Mouse (Mus musculus) heart, adult 11 months (tissue): ENCODE data around the gene Arntl.
"Not testable (repeated sequence)": the region's sequence is repeated elsewhere in the genome, so short reads cannot be mapped to it uniquely, and the experiment has no call there.

Experiments
- DNase-seq: peaks from one replicate; pipeline ENCODE4 v3.0.0; 2022

Arntl gene

DNA sequence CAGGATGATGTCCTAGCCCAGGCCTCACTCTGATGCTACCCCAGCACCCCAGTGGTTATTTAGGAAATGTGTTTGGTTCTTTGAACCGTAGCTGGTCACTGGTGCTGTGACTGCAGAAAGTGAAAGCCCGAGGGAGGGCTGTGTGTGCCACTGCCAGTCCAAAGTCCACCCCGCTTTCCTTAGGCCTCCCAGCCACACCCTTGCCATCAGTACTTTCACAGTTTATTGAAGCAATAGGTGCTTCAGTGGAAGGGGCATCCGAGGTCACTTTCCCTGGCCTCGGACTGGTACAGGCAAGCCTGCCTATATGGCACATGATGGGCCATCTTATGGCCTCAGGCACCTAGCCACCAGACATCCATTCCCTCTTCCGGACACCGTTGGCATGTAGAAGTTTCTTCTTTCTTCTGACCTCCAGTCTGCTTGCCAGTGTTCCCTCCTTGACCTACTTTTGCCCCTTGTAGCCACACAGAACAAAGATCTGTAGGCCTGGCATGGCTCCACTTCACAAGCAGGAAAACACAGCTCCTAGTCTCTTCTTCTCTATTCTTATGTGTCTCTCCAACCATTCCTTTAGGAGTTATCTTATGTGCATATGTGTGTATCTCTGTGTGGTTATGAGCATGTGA, 46.6 kb downstream of the Arntl start:
- no peak for DNase-seq

DNA sequence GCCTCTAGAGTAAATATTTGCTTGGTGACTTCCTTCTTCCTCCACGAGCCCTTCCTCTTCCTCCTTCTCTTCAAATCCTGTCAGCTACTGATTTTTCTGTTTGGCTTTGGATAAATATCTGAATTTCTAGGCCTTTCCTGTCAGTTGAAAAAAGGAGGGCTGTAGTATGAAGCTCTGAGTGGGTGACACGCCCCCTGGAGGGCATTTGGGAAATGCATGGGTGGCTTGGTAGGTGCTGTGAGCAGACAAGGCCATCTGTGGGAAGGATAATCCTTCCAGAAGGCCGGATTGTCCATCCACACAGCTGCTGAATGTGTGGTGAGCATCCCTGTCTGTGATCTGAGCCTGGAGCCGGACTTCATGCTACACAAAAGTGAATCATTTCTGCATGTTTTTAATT, 48.8 kb downstream of the Arntl start:
- DNase-seq: no peak

DNA sequence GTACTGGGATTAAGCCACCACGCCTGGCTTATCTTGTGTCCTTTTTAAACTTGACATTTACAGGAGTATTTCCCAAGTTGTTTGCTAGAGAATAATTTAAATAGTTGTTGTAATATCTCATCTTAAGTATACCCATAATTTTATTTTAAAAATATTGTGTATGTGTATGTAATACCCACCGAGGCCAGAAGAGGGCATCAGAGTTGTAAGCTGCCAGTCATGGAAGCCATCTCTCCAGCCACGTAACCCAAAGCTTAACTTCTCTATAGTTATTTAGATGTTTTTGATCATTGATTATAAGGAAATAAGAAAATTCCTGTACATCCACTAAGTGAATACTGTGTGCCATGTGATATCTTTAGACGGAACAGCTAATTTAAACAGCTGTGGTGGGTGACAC, 51.2 kb downstream of the Arntl start:
- DNase-seq: no peak

DNA sequence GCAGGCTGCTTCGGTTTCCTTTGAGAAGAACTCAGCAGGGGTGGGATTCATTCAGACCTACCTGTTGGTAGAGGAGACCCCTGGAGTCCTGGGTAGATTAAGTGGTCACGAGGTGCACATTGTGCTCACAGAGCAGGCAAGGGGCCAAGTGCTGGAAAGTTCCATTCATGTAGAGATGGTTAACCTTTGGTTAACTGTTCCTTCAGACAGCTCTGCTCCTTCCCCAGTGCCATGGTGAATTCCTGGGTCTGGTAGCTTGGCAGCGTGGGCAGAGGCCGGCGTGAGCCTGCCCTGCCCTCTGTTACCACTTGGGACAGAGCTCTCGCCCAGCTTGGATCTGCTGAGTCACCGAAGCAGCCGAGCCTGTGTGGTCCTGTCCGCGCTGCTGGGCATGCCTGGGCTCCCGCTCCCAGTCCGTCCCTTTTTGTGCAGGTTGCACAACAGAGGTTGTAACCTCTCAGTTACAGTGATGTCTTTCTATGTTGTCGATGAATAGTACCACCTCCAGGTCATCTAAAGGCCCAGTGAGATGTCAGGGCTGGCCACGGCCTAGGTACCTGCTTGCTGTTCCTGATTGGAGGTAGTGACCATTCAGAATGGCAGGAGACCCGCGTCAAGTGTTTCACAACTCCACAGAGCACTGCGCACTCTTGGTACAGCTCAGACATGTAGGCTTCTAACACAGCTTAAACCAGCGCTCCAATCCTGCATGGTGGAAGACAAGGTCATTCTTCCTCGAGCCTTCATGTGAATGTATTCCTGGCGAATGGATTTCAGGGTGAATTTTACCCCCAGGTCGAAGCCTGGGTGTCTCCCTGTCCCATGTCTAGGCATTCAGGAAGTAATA, 53.3 kb downstream of the Arntl start:
- peak; percentile 95 for DNase-seq

DNA sequence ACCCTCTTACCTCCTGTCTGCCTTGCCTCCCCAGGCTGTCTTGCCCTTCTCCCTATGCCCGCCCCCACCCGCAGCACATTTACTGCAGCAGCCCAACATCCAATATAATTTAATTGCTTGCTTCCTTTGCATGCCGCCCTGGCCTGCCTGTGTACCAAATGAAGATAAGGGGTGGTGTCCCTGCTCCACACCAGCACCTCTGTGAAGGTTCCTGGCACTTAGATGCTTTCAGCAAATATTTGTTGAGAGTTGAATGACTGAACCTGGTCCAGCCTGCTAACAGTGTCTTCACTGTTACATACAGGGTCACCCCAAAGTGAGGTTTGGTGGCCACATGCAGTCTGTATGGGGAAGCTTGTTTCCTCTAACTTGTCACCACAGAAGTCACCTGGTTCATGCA, 54.4 kb downstream of the Arntl start:
- peak; percentile 68 for DNase-seq

DNA sequence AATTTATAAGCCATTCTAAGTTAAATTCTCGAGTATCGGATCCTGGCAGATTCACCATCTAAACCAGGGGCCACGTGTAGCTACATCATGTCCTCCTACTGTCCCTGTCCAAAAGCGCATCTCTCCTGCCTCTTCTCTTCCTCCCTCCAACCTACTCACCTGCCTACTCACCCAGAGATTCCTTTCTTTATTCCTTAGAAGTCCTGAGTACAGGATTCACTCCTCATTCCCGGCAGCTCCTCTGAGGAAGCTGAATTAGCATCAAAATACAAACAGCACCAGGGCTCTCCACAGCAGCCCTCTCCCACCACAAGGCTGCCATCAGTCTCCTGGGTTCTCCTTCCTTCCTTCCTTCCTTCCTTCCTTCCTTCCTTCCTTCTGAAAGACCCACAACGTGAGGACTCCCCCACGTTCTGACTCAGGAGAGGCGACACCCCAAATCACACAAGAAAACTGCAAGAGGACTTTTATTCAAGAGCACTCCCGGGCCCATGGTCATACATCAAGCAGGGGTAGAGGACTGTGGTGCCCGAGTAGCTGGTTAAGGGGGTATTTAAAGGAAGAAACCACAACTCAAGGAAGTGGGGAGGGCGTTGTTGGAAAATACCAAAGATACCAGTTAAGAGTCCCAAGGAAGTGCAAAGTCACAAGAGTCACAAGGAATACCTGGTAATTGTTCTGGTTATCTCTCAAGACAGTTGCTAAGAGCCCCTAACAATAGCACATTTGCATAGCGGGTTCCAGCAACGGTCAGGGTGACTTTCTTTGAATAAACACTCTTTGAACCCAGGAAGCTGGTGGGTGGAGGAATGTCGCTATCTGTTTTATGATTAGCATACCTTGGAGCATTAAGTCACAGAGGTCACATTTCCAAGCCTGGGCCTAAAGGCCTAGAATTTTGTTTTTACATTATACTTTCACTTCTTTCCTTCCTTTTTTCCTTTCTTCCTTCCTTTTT, 55.5 kb downstream of the Arntl start:
- DNase-seq: not testable (repeated sequence)

DNA sequence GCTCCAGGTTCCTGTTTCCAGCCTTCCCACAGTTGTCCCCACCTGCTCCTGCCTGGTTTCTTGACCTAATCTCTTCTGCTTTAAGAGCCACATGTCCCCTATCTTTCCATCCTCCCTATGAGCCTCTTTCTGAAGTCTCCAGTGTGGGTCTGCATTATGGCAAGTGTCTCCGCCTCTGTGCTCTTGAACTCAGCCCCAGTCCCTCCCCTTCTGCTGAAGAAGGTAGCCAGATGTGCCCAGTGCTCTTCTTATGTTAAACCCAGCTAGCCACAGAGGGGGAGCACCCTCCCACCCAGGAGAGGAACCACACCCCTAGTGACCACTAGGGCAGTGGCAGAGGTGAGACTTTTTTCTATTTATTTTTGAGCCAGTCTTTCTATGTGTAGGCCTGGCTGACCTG, 56.7 kb downstream of the Arntl start:
- DNase-seq: no peak

DNA sequence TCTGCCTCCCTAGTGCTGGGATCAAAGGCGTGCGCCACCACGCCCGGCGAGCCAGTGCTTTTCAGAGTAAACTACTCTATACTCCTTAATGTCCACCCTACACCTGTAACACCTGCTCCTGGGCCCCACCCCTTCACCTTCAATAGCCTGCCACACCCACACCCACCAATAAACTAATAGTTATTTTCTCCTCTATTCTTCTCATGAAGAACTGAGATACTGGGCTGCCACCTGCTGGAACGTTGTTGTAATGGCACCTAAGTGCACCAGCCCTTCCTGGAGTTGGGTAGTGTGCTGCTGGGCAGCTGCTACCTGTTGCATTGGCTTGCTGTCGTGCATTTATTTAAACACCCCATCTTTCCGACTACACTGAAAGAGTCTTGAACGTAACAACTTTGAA, 61.0 kb downstream of the Arntl start:
- peak; percentile 94 for DNase-seq

DNA sequence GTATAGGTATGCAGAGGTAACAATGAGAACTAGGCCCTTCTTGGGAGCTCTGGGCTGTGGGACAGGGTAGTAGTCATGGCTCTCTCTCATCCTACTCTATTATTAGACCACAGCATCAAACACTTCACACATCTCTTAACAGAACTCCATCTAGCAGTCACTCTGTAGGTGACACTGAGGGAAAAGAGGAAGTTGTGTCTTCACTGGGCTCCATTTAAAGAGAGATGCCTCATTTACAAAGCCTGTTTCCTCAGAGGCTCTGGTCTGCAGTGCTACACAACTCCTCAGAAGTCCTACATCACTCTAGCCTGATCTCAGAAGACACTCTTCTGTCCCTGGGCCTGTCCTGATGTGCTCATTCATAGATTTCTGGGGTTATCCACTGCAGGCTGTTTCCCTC, 61.8 kb downstream of the Arntl start:
- no peak for DNase-seq

DNA sequence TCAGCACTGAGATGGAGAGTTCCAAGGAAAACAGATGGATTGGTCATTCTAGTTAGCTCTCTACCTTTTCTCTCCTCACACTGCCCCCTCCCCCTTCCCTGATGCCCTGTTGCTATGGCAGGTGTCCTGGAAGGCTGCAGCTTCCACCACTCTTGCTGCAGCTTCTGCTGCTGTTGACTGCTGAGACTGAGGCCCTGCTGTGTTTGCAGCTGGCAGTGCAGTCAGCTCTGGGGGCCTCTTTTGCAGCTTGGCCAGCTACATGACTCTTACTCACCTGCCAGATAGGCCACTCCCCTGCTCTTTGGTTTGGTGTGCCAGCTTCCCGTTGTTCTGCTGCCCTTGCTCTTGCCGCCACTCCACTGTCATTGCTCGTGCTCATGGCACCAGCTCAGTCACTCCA, 62.7 kb downstream of the Arntl start:
- peak; percentile 86 for DNase-seq

DNA sequence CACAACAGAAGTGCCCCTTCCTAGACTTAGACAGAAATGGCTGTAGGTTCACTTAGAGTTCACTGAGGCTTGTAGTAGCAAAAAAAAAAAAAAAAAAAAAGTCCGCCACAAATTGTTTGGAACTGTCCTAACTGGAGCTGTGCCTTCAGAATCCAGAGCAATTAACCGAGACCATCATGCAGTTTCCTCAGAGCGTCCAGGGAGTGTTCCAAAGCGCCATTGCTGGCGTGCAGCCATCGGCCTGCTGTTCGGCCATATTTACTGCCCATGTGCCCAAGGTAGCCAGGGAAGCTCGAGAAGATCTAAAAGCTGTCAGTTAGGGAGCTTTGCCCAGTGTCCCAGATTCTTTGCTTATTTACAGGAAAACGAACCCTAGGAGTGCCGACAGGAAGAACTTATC, 63.3 kb downstream of the Arntl start:
- peak; percentile 91 for DNase-seq

DNA sequence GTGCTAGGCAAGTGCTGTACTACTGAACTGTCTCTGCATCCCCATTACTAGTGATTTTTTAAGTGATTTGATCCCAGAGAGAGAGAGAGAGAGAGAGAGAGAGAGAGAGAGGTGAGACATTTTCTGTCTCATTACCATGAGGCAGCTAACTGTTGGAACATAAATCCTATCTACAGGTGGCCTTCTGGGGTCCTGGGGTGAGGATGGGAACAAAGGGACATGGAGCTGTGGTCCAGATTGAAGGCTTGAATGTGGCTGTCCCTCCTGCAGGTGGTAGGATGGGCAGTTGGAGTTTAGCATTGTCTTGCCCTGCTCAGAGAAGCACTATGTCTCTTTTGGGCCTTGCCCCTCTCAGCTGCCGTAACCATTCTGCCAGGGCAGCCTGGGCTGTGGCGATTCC, 63.7 kb downstream of the Arntl start:
- DNase-seq: no peak

DNA sequence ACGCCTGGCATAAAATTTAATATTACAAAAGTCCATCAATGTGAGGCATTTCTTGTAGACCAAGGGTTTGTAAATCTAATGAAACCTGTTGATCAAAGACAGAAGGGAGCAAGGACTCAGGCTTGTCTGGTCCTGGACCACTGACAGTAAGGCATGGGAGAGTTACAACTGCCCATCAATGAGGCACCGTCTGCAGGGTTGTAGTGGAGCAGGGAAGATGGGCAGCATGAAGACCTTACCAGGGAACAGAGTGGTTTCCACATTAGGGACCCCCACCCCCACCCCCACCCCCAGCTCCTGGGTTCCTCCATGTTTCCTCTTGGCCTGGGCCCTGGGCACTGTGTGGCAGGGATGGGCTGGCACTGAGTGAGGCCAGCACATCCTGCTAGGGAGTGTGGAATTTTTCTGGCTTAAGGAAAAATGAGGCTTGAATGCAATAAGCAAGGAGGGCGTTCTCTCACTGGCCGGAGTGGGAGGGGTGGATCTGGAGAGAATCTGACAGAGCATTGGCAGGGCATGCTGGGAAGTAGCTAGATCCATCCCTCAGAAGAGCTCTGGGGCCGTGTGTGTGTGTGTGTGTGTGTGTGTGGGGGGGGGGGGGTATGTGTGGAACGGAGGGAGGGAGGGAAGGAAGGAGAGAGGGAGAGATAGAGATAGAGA, 65.2 kb downstream of the Arntl start:
- peak; percentile 86 for DNase-seq

DNA sequence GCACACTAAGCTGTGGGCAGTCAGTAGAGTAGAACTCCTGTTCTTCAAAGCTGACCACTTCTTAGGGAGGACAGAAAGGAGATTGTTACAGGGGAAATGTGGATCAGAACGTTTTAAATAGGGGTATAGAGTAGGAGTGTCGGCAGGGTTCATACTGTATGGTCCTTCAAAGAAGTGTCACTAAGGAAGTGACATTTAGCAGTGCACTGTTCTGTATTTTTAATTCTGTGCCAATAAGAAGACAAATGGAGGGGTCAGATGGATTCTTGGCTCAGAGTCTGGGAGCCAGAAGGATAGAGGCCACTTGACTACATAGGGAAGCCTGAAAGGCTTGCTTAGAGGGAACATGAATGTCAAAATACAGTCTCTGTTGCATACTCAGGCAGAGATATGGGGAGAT, 70.0 kb downstream of the Arntl start:
- no peak for DNase-seq

DNA sequence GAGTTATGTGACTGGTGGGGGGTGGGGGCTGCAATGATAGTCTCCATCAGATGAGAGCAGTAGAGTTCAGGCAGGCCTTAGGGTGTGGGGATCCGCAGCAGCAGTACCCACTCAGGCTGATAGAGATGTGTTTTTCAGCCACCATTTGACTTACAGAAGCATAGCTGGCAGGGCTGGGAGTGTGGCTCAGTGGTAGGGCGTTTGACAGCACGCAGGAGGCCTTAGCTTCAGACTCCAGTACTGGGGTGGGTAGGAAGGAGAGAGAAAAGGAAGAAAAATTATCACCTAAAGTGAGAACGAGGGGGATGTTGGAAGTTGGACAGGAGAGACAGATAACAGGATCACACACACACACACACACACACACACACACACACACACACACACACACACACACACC, 71.2 kb downstream of the Arntl start:
- no peak for DNase-seq

DNA sequence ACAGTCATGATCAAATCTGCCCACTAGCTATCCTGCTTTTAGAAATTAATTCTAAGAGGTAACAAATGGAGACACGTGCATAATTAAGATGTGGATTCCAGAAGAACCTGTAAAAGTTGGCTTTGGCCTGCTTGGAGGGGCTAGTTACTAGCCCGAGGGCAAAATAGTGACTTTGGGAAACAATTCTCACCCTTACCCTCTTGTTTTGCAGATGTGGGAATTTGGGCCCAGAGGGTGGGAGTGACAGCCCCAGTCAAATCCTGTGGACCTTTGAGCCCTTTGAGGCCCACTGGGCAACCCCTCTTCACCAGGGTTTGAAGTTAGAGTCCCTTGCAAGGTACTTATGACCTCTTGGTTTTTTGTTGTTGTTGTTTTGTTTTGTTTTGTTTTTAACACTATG, 72.0 kb downstream of the Arntl start:
- no peak for DNase-seq

DNA sequence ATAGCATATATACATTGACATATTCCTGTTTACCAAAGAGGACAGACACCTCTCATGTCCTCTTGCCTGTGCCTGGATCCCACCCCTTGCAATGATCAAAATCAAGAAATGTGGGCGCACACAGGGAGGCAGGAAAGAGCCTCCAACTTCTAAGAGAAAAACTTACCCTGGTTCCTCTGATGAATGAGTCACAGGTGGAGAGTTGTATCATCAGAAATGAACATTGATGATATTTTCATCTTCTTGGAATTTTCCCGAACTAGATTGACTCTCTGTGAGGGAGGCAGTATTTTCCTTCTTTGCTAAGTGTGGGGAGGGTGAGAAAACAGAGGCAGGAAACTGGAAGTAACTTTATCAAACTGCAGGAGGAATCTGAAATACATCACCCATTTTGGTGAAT, 78.1 kb downstream of the Arntl start:
- no peak for DNase-seq

DNA sequence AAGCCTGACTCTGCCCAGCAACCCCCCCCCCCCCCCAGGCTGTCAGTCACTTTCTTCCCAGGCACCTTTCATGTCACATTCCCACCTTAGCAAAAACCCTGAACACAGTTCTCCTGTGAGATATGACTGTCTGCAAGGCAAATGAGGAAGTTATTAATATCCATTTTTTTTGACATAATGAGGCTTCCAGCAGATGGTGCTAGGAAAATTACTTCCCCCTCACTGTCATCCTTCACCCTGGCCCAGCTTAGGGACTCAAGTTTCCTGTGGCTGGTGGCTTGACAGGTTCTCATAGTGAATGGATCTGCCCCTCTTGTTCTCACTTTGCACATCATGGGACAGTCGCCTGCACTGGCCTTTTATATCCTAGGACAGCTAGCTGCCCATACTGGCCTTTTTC, 81.9 kb downstream of the Arntl start:
- no peak for DNase-seq

DNA sequence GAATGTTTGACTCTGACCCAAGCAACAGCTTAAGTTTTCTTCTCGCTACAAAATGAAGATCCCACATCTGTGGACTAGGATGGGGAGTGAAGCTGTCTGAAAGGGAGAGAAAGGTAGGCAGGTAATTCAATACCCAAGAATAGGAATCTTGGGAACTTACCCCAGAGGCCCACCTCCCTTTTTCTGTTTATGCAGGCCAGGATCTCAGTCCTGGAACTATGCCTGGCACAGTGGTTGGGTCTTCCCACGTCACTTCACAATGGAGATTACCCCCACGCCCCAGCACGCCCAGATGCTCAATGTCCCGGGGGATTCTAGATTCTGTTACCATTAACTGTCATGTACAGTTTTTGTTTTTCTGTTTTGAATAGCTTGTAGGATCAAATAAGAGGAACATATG, 84.5 kb downstream of the Arntl start:
- DNase-seq: no peak

DNA sequence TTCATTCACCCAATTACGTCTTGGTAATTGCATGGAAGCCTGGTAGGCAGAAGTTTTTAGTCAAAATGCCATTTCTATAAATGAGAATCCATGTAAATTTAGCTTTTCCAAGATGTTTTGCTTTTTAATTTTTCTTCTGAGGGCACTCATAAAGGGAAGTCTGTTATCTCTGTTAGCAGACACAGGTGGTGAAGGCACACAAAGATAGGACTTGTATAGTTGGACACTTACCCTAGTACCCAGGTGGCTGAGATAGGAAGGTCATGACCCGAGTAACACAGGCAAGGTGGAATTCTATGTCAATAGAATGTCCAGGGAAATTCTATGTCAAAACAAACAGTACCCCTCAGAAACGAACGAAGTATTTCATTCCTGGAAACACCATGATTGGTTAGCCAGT, 84.9 kb downstream of the Arntl start:
- DNase-seq: no peak

DNA sequence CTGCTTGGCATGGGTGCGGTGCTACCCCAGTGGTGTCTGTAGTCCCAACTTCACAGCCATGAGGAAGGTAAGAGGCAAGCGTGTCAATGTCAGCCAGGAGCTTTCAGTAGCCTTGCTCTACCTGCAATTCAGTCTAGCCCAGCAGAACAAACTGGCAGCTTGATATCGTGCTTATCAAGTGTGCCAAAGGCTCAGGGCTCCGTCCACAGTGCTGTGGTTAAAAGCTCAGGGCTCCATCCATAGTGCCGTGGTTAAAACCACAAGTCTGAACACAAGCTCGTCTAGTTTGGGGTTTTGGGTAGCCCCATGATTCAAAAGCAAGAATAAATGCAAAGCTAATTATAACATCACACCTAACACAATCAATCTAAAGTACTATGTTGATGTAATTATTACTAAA, 87.3 kb downstream of the Arntl start:
- DNase-seq: no peak

DNA sequence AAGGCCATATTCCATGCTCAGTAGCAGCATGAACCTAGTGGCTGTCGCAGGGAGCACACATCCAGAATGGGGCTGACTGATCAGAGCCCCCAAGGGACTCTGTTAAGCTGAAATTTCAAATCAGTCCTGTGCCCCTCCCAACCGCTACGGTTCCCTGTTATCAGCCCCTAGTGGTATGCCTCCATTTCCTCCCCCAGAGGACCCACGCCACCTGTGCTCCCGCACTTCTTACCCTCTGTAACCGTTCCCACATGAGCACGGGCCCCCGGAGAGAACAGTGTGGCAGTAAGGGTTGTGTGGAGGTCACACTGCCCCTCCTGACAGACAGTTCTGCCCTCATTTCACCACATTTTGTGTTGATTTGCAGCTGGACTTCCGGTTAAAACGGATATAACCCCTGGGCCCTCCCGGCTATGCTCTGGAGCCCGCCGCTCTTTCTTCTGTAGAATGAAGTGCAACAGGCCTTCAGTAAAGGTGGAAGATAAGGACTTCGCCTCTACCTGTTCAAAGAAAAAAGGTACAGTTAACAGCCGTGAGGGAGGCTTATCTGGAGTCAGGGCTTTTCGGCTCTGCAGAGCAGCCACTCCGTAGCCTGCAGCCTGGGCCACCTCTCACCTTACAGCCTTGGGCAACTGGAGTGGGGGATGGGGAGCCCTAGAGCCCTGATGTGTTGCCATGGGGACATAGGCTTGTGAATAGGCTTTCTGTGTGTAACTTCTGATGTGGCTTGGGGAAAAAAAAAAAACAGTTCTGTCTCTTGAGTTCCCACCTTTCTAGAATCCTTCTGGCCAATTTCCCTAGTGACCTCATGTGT, 88.0 kb downstream of the Arntl start:
- DNase-seq: peak; percentile 68
